Mouse (Mus musculus): ENCODE measurements around the gene Cxcr5. TPM values are rescaled to one million over a fixed set of nuclear protein-coding genes. Genes with fewer than 3 reads are reported as not detected.

Gene Cxcr5
- polyA plus RNA-seq, 1 experiment from 2014 or later: 0.46 TPM

GRCm38 (mm10) chr9:44505824-44506467 lies 55.7 kb downstream of the Cxcr5 start:
- no peaks in the 10 kb centered on the region for H3K27me3 ChIP-seq
- no peak for ATAC-seq (ENCODE audit: insufficient number of reproducible peaks, low FRiP score, low TSS enrichment, low read depth)
- peaks cover 74% of the 10 kb centered on the region for H3K36me3 ChIP-seq
- no peak overlapping the region for H3K9ac ChIP-seq
- no peak overlapping the region for H3K4me2 ChIP-seq
- no peaks in the 10 kb centered on the region for H3K9me3 ChIP-seq
- no peak overlapping the region for H3K4me3 ChIP-seq
- H3K4me1 ChIP-seq: peaks cover 68% of the 10 kb centered on the region
- no peak overlapping the region for H3K27ac ChIP-seq
- WGBS: 48% methylated on average over 23 of the region's 23 CpGs

- H3K4me1 ChIP-seq: peaks cover 68% of the 10 kb centered on the region
- H3K4me2 ChIP-seq: no peak overlapping the region
- no peaks in the 10 kb centered on the region for H3K27me3 ChIP-seq
- no peak overlapping the region for H3K27ac ChIP-seq
- no peaks in the 10 kb centered on the region for H3K9me3 ChIP-seq
- WGBS: 70% methylated on average over 20 of the region's 20 CpGs
- no peak overlapping the region for H3K9ac ChIP-seq
- H3K4me3 ChIP-seq: no peak overlapping the region
- ATAC-seq (ENCODE audit: insufficient number of reproducible peaks, low FRiP score, low TSS enrichment, low read depth): no peak
- H3K36me3 ChIP-seq: peaks cover 78% of the 10 kb centered on the region
Measured at GRCm38 (mm10) chr9:44504893-44505823, 56.5 kb downstream of the Cxcr5 start.

- no peak overlapping the region for H3K9ac ChIP-seq
- peaks cover 54% of the 10 kb centered on the region for H3K36me3 ChIP-seq
- 0% methylated on average over 4 of the region's 4 CpGs for WGBS
- no peak for ATAC-seq (ENCODE audit: insufficient number of reproducible peaks, low FRiP score, low TSS enrichment, low read depth)
- no peaks in the 10 kb centered on the region for H3K9me3 ChIP-seq
- H3K4me1 ChIP-seq: peaks cover 72% of the 10 kb centered on the region
- peak overlapping the region; percentile 97; the same call in 1 of the 2 replicates for H3K27ac ChIP-seq
- peak overlapping the region; percentile 18 for H3K4me3 ChIP-seq
- H3K4me2 ChIP-seq: peak overlapping the region; percentile 81
- no peaks in the 10 kb centered on the region for H3K27me3 ChIP-seq
Measured at GRCm38 (mm10) chr9:44502006-44502405, 59.7 kb downstream of the Cxcr5 start.

GRCm38 (mm10) chr9:44501206-44501879 lies 60.3 kb downstream of the Cxcr5 start:
- peaks cover 47% of the 10 kb centered on the region for H3K36me3 ChIP-seq
- no peak for ATAC-seq (ENCODE audit: insufficient number of reproducible peaks, low FRiP score, low TSS enrichment, low read depth)

GRCm38 (mm10) chr9:44500638-44501175 lies 61.0 kb downstream of the Cxcr5 start:
- Histone ChIP-seq H3K4me1 (peaks cover 81% of the 10 kb centered on the region), H3K4me2 (peak overlapping the region; percentile 81), H3K4me3 (peak overlapping the region; percentile 45), H3K27ac (peak overlapping the region; percentile 97), H3K9ac (no peak overlapping the region), H3K36me3 (peaks cover 41% of the 10 kb centered on the region), H3K9me3 (no peaks in the 10 kb centered on the region), H3K27me3 (no peaks in the 10 kb centered on the region)
- WGBS: 34% methylated on average over 8 of the region's 8 CpGs
- ATAC-seq (ENCODE audit: insufficient number of reproducible peaks, low FRiP score, low TSS enrichment, low read depth): no peak

More at GRCm38 (mm10) chr9:44501206-44501879, 60.3 kb downstream of the Cxcr5 start:
- Histone ChIP-seq H3K4me3 (peak overlapping the region; percentile 18), H3K4me2 (peak overlapping the region; percentile 81), H3K9ac (no peak overlapping the region), H3K4me1 (peaks cover 78% of the 10 kb centered on the region), H3K27ac (peak overlapping the region; percentile 97), H3K9me3 (no peaks in the 10 kb centered on the region), H3K27me3 (no peaks in the 10 kb centered on the region)
- WGBS: 17% methylated on average over 10 of the region's 10 CpGs

GRCm38 (mm10) chr9:44500163-44500533 lies 61.5 kb downstream of the Cxcr5 start:
- no peak for ATAC-seq (ENCODE audit: insufficient number of reproducible peaks, low FRiP score, low TSS enrichment, low read depth)
- peaks cover 36% of the 10 kb centered on the region for H3K36me3 ChIP-seq
- H3K27me3 ChIP-seq: no peaks in the 10 kb centered on the region
- H3K4me3 ChIP-seq: peak overlapping the region; percentile 45
- peak overlapping the region; percentile 81 for H3K4me2 ChIP-seq
- no peaks in the 10 kb centered on the region for H3K9me3 ChIP-seq
- peak overlapping the region; percentile 97 for H3K27ac ChIP-seq
- H3K9ac ChIP-seq: peak overlapping the region; percentile 28; the same call in 1 of the 2 replicates
- peaks cover 81% of the 10 kb centered on the region for H3K4me1 ChIP-seq
- 21% methylated on average over 5 of the region's 5 CpGs for whole genome bisulfite sequencing

GRCm38 (mm10) chr9:44499356-44500162 lies 62.1 kb downstream of the Cxcr5 start:
- peak overlapping the region; percentile 45 for H3K4me3 ChIP-seq
- 7% methylated on average over 19 of the region's 20 CpGs for WGBS
- H3K9me3 ChIP-seq: no peaks in the 10 kb centered on the region
- no peaks in the 10 kb centered on the region for H3K27me3 ChIP-seq
- H3K4me1 ChIP-seq: peaks cover 82% of the 10 kb centered on the region
- H3K9ac ChIP-seq: peak overlapping the region; percentile 42
- ATAC-seq (ENCODE audit: insufficient number of reproducible peaks, low FRiP score, low TSS enrichment, low read depth): peak; percentile 25
- H3K36me3 ChIP-seq: peaks cover 30% of the 10 kb centered on the region
- peak overlapping the region; percentile 97 for H3K27ac ChIP-seq
- peak overlapping the region; percentile 81 for H3K4me2 ChIP-seq

GRCm38 (mm10) chr9:44498421-44499355 lies 63.0 kb downstream of the Cxcr5 start:
- Histone ChIP-seq H3K4me2 (peak overlapping the region; percentile 81), H3K4me1 (peaks cover 85% of the 10 kb centered on the region), H3K36me3 (peaks cover 23% of the 10 kb centered on the region), H3K27me3 (no peaks in the 10 kb centered on the region), H3K9me3 (no peaks in the 10 kb centered on the region), H3K4me3 (peak overlapping the region; percentile 45), H3K9ac (peak overlapping the region; percentile 42), H3K27ac (peak overlapping the region; percentile 97)
- ATAC-seq (ENCODE audit: insufficient number of reproducible peaks, low FRiP score, low TSS enrichment, low read depth): peak; percentile 78
- WGBS: under 1% methylated on average over 49 of the region's 59 CpGs

GRCm38 (mm10) chr9:44497624-44498377 lies 63.9 kb downstream of the Cxcr5 start:
- 2% methylated on average over 11 of the region's 11 CpGs for WGBS
- ATAC-seq (ENCODE audit: insufficient number of reproducible peaks, low FRiP score, low TSS enrichment, low read depth): no peak
- H3K9me3 ChIP-seq: no peaks in the 10 kb centered on the region

More at GRCm38 (mm10) chr9:44497624-44498377, 63.9 kb downstream of the Cxcr5 start:
- Histone ChIP-seq H3K27me3 (no peaks in the 10 kb centered on the region), H3K4me2 (peak overlapping the region; percentile 81), H3K27ac (peak overlapping the region; percentile 97), H3K9ac (peak overlapping the region; percentile 42), H3K36me3 (peaks cover 14% of the 10 kb centered on the region), H3K4me3 (peak overlapping the region; percentile 45), H3K4me1 (peaks cover 94% of the 10 kb centered on the region)
